Mouse (Mus musculus) intestine, embryonic 15.5 days (tissue): ENCODE measurements around the gene Sdccag8. TPM values are rescaled to one million over a fixed set of nuclear protein-coding genes. Genes with fewer than 3 reads are reported as not detected.

Experiments used
- ATAC-seq: fragments of 200-750 bp; cut with Nextera tagmentation; 2 replicates; pipeline ENCODE4 v1.8.0; 2017; ENCODE audit warnings: moderate TSS enrichment, moderate library complexity
- H3K27ac ChIP-seq: fragments of 300-500 bp; sonication (generic); 2 replicates; pipeline ENCODE4 v1.5.1; 2015; ENCODE audit warnings: mild to moderate bottlenecking, inconsistent platforms
- H3K27me3 ChIP-seq: fragments of 300-500 bp; sonication (generic); replicated peaks from 2 replicates; pipeline ENCODE4 v1.6.1; 2015; ENCODE audit warnings: inconsistent platforms
- H3K36me3 ChIP-seq: fragments of 300-500 bp; sonication (generic); 2 replicates; pipeline ENCODE4 v1.6.1; 2015; ENCODE audit warnings: inconsistent platforms
- H3K4me1 ChIP-seq: fragments of 300-500 bp; sonication (generic); replicated peaks from 2 replicates; pipeline ENCODE4 v1.6.1; 2015; ENCODE audit warnings: inconsistent platforms
- H3K4me2 ChIP-seq: fragments of 300-500 bp; sonication (generic); replicated peaks from 2 replicates; pipeline ENCODE4 v1.6.1; 2015; ENCODE audit warnings: mild to moderate bottlenecking, inconsistent platforms
- H3K4me3 ChIP-seq: fragments of 300-500 bp; sonication (generic); replicated peaks from 2 replicates; pipeline ENCODE4 v1.5.1; 2015; ENCODE audit warnings: inconsistent platforms
- H3K9ac ChIP-seq: fragments of 300-500 bp; sonication (generic); 2 replicates; pipeline ENCODE4 v1.6.1; 2015; ENCODE audit warnings: inconsistent platforms
- H3K9me3 ChIP-seq: fragments of 300-500 bp; sonication (generic); 2 replicates; pipeline ENCODE4 v1.6.1; 2016; ENCODE audit warnings: inconsistent platforms
- WGBS: fragments of 180-500 bp; shearing (Covaris S2); methylation state at CpG from one replicate; pipeline ENCODE4 v1.1.7; 2015; 5-methylcytosine and 5-hydroxymethylcytosine counted together
- polyA plus RNA-seq: library from polyadenylated mRNA; unstranded; fragments of >200 nt; fragmentation: Nextera tagmentation; extraction: Ambion mirVana; gene quantifications from 2 replicates; pipeline ENCODE4 v1.2.1, GENCODE M21; 2015

The Sdccag8 gene
- polyA plus RNA-seq: 23.9 and 24.7 TPM in 2 replicates

- Histone ChIP-seq H3K27me3 (no peaks in the 10 kb centered on the region), H3K9ac (peak within 1 kb of the TSS; percentile 76)
- peak; percentile 97 for ATAC-seq
Observed at GRCm38 (mm10) chr1:176814591-176815062, at the start of gene Sdccag8. Gene Sdccag8 (plus strand): TSS chr1:176814660.

GRCm38 (mm10) chr1:176774533-176774932 lies 39.9 kb upstream of the Sdccag8 start:
- no peak for ATAC-seq
- Histone ChIP-seq H3K9me3 (no peaks in the 10 kb centered on the region), H3K27ac (no peak overlapping the region), H3K4me1 (no peaks in the 10 kb centered on the region), H3K4me2 (no peak overlapping the region), H3K9ac (no peak overlapping the region), H3K4me3 (no peak overlapping the region), H3K36me3 (0 out of 2 replicates have a peak, but pooled peaks cover 3% of the 10 kb centered on the region), H3K27me3 (no peaks in the 10 kb centered on the region)
- WGBS: 90% methylated on average over 4 of the region's 4 CpGs

More at GRCm38 (mm10) chr1:176814591-176815062, at the start of gene Sdccag8:
- Histone ChIP-seq H3K4me1 (peaks cover 7% of the 10 kb centered on the region), H3K27ac (peak within 1 kb of the TSS; percentile 96), H3K4me2 (peak within 1 kb of the TSS; percentile 65), H3K4me3 (peak within 1 kb of the TSS; percentile 87), H3K36me3 (no peaks in the 10 kb centered on the region), H3K9me3 (no peaks in the 10 kb centered on the region)
- WGBS: 0% methylated on average over 25 of the region's 25 CpGs

- Histone ChIP-seq H3K27me3 (no peaks in the 10 kb centered on the region), H3K36me3 (no peaks in the 10 kb centered on the region), H3K9me3 (no peaks in the 10 kb centered on the region), H3K4me1 (no peaks in the 10 kb centered on the region), H3K27ac (no peak overlapping the region), H3K4me2 (no peak overlapping the region), H3K4me3 (no peak overlapping the region), H3K9ac (no peak overlapping the region)
- WGBS: 87% methylated on average over 7 of the region's 7 CpGs
- no peak for ATAC-seq
Observed at GRCm38 (mm10) chr1:176789326-176789725, 25.1 kb upstream of the Sdccag8 start.

GRCm38 (mm10) chr1:176792175-176792574 lies 22.3 kb upstream of the Sdccag8 start:
- no peak overlapping the region for H3K4me3 ChIP-seq
- WGBS: 86% methylated on average over 1 of the region's 1 CpGs
- no peak overlapping the region for H3K27ac ChIP-seq
- ATAC-seq: no peak
- H3K9me3 ChIP-seq: no peaks in the 10 kb centered on the region
- H3K4me1 ChIP-seq: no peaks in the 10 kb centered on the region
- no peak overlapping the region for H3K4me2 ChIP-seq
- H3K27me3 ChIP-seq: no peaks in the 10 kb centered on the region
- no peak overlapping the region for H3K9ac ChIP-seq
- no peaks in the 10 kb centered on the region for H3K36me3 ChIP-seq

GRCm38 (mm10) chr1:176798673-176799072 lies 15.8 kb upstream of the Sdccag8 start:
- H3K9ac ChIP-seq: no peak overlapping the region
- ATAC-seq: no peak

GRCm38 (mm10) chr1:176800728-176801365 lies 13.6 kb upstream of the Sdccag8 start:
- H3K4me2 ChIP-seq: no peak overlapping the region
- 17% methylated on average over 2 of the region's 2 CpGs for WGBS
- H3K9ac ChIP-seq: no peak overlapping the region
- ATAC-seq: peak; percentile 84
- H3K36me3 ChIP-seq: no peaks in the 10 kb centered on the region
- H3K27me3 ChIP-seq: no peaks in the 10 kb centered on the region
- no peaks in the 10 kb centered on the region for H3K4me1 ChIP-seq
- no peak overlapping the region for H3K27ac ChIP-seq
- no peak overlapping the region for H3K4me3 ChIP-seq
- H3K9me3 ChIP-seq: no peaks in the 10 kb centered on the region

More at GRCm38 (mm10) chr1:176798673-176799072, 15.8 kb upstream of the Sdccag8 start:
- no peak overlapping the region for H3K4me3 ChIP-seq
- no peaks in the 10 kb centered on the region for H3K27me3 ChIP-seq
- no peaks in the 10 kb centered on the region for H3K4me1 ChIP-seq
- no peak overlapping the region for H3K4me2 ChIP-seq
- no peak overlapping the region for H3K27ac ChIP-seq
- no peaks in the 10 kb centered on the region for H3K36me3 ChIP-seq
- no peaks in the 10 kb centered on the region for H3K9me3 ChIP-seq

- Histone ChIP-seq H3K9ac (no peak overlapping the region), H3K36me3 (no peaks in the 10 kb centered on the region), H3K27me3 (no peaks in the 10 kb centered on the region), H3K4me1 (0 out of 2 replicates have a peak, but pooled peaks cover 2% of the 10 kb centered on the region), H3K9me3 (no peaks in the 10 kb centered on the region), H3K4me2 (no peak overlapping the region), H3K4me3 (no peak overlapping the region), H3K27ac (no peak overlapping the region)
- ATAC-seq: no peak
Observed at GRCm38 (mm10) chr1:176810161-176810560, 4.3 kb upstream of the Sdccag8 start.

GRCm38 (mm10) chr1:176811892-176812291 lies 2.6 kb upstream of the Sdccag8 start:
- Histone ChIP-seq H3K4me1 (0 out of 2 replicates have a peak, but pooled peaks cover under 1% of the 10 kb centered on the region), H3K9ac (no peak overlapping the region), H3K9me3 (no peaks in the 10 kb centered on the region), H3K4me3 (peak overlapping the region; percentile 87; the same call in 1 of the 2 replicates), H3K36me3 (no peaks in the 10 kb centered on the region), H3K27me3 (no peaks in the 10 kb centered on the region), H3K27ac (no peak overlapping the region), H3K4me2 (peak overlapping the region; percentile 65)
- no peak for ATAC-seq
- 74% methylated on average over 3 of the region's 3 CpGs for WGBS

- H3K4me3 ChIP-seq: peak overlapping the region; percentile 87
- peak overlapping the region; percentile 76 for H3K9ac ChIP-seq
- no peaks in the 10 kb centered on the region for H3K36me3 ChIP-seq
- ATAC-seq: no peak
- 15% methylated on average over 11 of the region's 11 CpGs for WGBS
- peak overlapping the region; percentile 65 for H3K4me2 ChIP-seq
- H3K9me3 ChIP-seq: no peaks in the 10 kb centered on the region
- no peaks in the 10 kb centered on the region for H3K27me3 ChIP-seq
- no peaks in the 10 kb centered on the region for H3K4me1 ChIP-seq
- H3K27ac ChIP-seq: peak overlapping the region; percentile 96
Observed at GRCm38 (mm10) chr1:176812491-176813291, 1.8 kb upstream of the Sdccag8 start.

GRCm38 (mm10) chr1:176813292-176814035 lies 996 bp upstream of the Sdccag8 start:
- H3K36me3 ChIP-seq: no peaks in the 10 kb centered on the region
- H3K4me3 ChIP-seq: peak overlapping the region; percentile 87
- peak; percentile 65 for ATAC-seq
- no peaks in the 10 kb centered on the region for H3K9me3 ChIP-seq
- peak overlapping the region; percentile 76 for H3K9ac ChIP-seq
- WGBS: under 1% methylated on average over 60 of the region's 75 CpGs
- peaks cover 3% of the 10 kb centered on the region for H3K4me1 ChIP-seq
- H3K4me2 ChIP-seq: peak overlapping the region; percentile 65
- peak overlapping the region; percentile 96 for H3K27ac ChIP-seq
- no peaks in the 10 kb centered on the region for H3K27me3 ChIP-seq

GRCm38 (mm10) chr1:176814036-176814420 lies 432 bp upstream of the Sdccag8 start, which contains the start of gene Cep170:
Gene Cep170 (minus strand): TSS chr1:176814067.
- ATAC-seq: peak; percentile 94
- Histone ChIP-seq H3K4me2 (peak within 1 kb of the TSS; percentile 65), H3K36me3 (no peaks in the 10 kb centered on the region), H3K4me1 (peaks cover 7% of the 10 kb centered on the region), H3K27me3 (no peaks in the 10 kb centered on the region), H3K4me3 (peak within 1 kb of the TSS; percentile 87), H3K9me3 (no peaks in the 10 kb centered on the region), H3K27ac (peak within 1 kb of the TSS; percentile 96), H3K9ac (peak within 1 kb of the TSS; percentile 76)
- under 1% methylated on average over 28 of the region's 28 CpGs for WGBS

- Histone ChIP-seq H3K4me3 (no peak overlapping the region), H3K9me3 (no peaks in the 10 kb centered on the region), H3K36me3 (no peaks in the 10 kb centered on the region), H3K27ac (no peak overlapping the region), H3K4me2 (no peak overlapping the region), H3K27me3 (no peaks in the 10 kb centered on the region), H3K4me1 (peaks cover 7% of the 10 kb centered on the region), H3K9ac (no peak overlapping the region)
- 86% methylated on average over 4 of the region's 4 CpGs for WGBS
- no peak for ATAC-seq
Observed at GRCm38 (mm10) chr1:176816728-176817127, 2.3 kb downstream of the Sdccag8 start.
